Mouse (Mus musculus): Measurements from ENCODE around the gene Gm16405. TPM values are rescaled to one million over a fixed set of nuclear protein-coding genes. Genes with fewer than 3 reads are reported as not detected.

Gm16405 gene
- not detected in 2 replicates for total RNA-seq (2023)

GRCm38 (mm10) chrX:54530908-54531307 is at the start of gene Gm16405:
Gm16405 (plus strand) TSS chrX:54531208.

Other genes with a start within 250 kb of the Gm16405 start
- gene Gm16430, start 91.0 kb downstream of the Gm16405 start, total RNA-seq (2023): not detected in 2 replicates